Mouse (Mus musculus) T-cell, adult 2 months (primary cell): Measurements from ENCODE around the gene Gjb3.
A peak's percentile ranks its signal among the peaks of the same experiment; 100 is the strongest.

ENCODE experiments used
- DNase-seq: peaks from one replicate; pipeline ENCODE4 v3.0.0; 2022; ENCODE audit warnings: low spot score

Gjb3 gene

GRCm38 (mm10) chr4:127334870-127335504 is 4.3 kb upstream of the Gjb3 start:
- DNase-seq, result no peak

GRCm38 (mm10) chr4:127331171-127331570 is 527 bp upstream of the Gjb3 start:
- no peak for DNase-seq

GRCm38 (mm10) chr4:127329751-127330150 is 893 bp downstream of the Gjb3 start:
- no peak for DNase-seq

GRCm38 (mm10) chr4:127329046-127329445 is 1.6 kb downstream of the Gjb3 start:
- no peak for DNase-seq

- no peak for DNase-seq
Observed at GRCm38 (mm10) chr4:127328378-127328777, 2.3 kb downstream of the Gjb3 start.

- no peak for DNase-seq
Observed at GRCm38 (mm10) chr4:127327749-127328148, 2.9 kb downstream of the Gjb3 start.

GRCm38 (mm10) chr4:127327258-127327657 is 3.4 kb downstream of the Gjb3 start:
- DNase-seq, result no peak

GRCm38 (mm10) chr4:127325276-127325675 is 5.4 kb downstream of the Gjb3 start:
- no peak for DNase-seq

- DNase-seq, result peak; percentile 7
Observed at GRCm38 (mm10) chr4:127324759-127325158, 5.9 kb downstream of the Gjb3 start.

- no peak for DNase-seq
Observed at GRCm38 (mm10) chr4:127324296-127324695, 6.3 kb downstream of the Gjb3 start.

- no peak for DNase-seq
Observed at GRCm38 (mm10) chr4:127323651-127324050, 7.0 kb downstream of the Gjb3 start.

GRCm38 (mm10) chr4:127319613-127320012 is 11.0 kb downstream of the Gjb3 start:
- DNase-seq, result peak; percentile 27

- no peak for DNase-seq
Observed at GRCm38 (mm10) chr4:127317143-127317542, 13.5 kb downstream of the Gjb3 start.

- DNase-seq, result no peak
Observed at GRCm38 (mm10) chr4:127315753-127316152, 14.9 kb downstream of the Gjb3 start.

- DNase-seq, result no peak
Observed at GRCm38 (mm10) chr4:127314585-127314984, 16.1 kb downstream of the Gjb3 start.

- DNase-seq, result peak; percentile 14
Observed at GRCm38 (mm10) chr4:127313861-127314260, 16.8 kb downstream of the Gjb3 start, which contains the start of gene Gja4. Gene Gja4 (minus strand): TSS chr4:127314039.

GRCm38 (mm10) chr4:127312349-127312748 is 18.3 kb downstream of the Gjb3 start:
- DNase-seq, result no peak

- no peak for DNase-seq
Observed at GRCm38 (mm10) chr4:127311561-127311960, 19.1 kb downstream of the Gjb3 start.

- no peak for DNase-seq
Observed at GRCm38 (mm10) chr4:127306915-127307314, 23.7 kb downstream of the Gjb3 start.

- DNase-seq, result no peak
Observed at GRCm38 (mm10) chr4:127303796-127304195, 26.8 kb downstream of the Gjb3 start.

GRCm38 (mm10) chr4:127300503-127300902 is 30.1 kb downstream of the Gjb3 start:
- no peak for DNase-seq

GRCm38 (mm10) chr4:127292631-127293030 is 38.0 kb downstream of the Gjb3 start:
- DNase-seq, result no peak

- DNase-seq, result no peak
Observed at GRCm38 (mm10) chr4:127289039-127289548, 41.5 kb downstream of the Gjb3 start.

- DNase-seq, result no peak
Observed at GRCm38 (mm10) chr4:127286907-127287306, 43.7 kb downstream of the Gjb3 start.
